Mouse (Mus musculus): ENCODE data around the gene Pnrc1. TPM values are rescaled to one million over a fixed set of nuclear protein-coding genes. Genes with fewer than 3 reads are reported as not detected.

The Pnrc1 gene
- polyA plus RNA-seq, 1 experiment from 2014 or later, result 85.5 TPM

DNA sequence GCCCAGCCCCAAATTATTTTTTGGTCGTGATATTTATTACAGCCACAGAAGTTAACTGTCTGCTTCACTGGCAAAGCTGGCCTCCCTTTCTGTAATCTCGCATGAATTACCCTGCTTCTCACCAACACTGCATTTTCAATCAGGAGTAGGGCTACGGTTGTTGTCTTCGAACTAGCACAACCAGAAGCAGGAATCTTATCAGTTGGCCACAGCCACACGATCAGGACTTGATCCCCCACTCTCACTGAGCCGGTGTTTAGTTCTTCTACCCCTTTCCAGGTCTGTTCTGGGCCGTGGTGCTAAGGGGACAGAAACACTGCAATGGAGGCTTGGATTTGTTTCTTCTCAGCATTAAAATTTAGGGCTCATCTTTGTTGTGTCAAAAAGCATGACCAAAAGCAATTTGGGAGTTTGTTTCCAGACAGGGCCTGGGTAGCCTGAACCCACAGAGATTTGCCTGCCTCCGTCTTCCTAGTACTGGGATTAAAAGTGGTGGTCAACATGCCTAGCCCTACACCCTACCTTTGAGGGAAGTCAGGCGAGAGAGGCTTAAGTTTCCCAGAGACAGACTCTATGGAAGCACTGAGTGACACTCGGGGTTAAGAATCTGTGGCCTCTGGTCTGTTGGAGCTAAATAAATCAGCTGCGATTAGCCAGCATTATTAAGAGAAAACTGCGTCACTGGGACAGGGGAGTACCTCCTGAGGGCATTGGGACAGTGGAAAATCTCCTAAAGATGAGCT, 46.8 kb downstream of the Pnrc1 start:
- Histone ChIP-seq H3K27ac (ENCODE audit: low read depth, low read length) (no peak overlapping the region), H3K9me3 (replicated peaks; ENCODE audit: control insufficient read depth, low read length) (no peaks in the 10 kb centered on the region), H3K36me3 (ENCODE audit: control insufficient read depth, insufficient read depth, low read length) (peaks cover 19% of the 10 kb centered on the region), H3K4me3 (ENCODE audit: low read depth, low read length) (no peak overlapping the region), H3K9ac (ENCODE audit: low read depth, low read length) (no peak overlapping the region), H3K27me3 (ENCODE audit: control insufficient read depth, insufficient read depth, low read length) (no peaks in the 10 kb centered on the region), H3K4me1 (ENCODE audit: control insufficient read depth, insufficient read depth, low read length) (peaks cover 5% of the 10 kb centered on the region; the same call in 1 of the 2 replicates), H3K4me2 (no peak overlapping the region)
- WGBS (ENCODE audit: insufficient replicate concordance), result 69% methylated on average over 12 of the region's 12 CpGs
- ATAC-seq (replicated peaks; ENCODE audit: insufficient number of reproducible peaks, low FRiP score, low TSS enrichment), result no peak

DNA sequence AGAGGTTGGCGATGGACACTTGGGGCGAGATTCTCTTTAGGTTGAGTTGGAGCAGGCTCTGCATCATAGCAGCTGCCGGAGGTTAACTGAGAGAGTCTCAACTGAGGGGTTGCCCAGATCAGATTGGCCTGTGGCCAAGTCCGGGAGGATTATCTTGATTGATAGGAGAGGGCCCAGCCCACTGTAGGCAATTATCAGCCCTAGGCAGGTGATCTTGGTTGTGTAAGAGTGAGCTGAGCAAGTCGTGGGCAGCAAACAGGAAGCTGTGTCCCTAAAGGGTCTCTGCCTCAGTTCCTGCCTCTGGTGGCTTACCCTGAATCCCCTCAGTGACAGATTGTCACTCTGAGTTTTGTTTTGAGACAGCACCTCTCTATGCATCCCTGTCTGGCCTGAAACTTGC, 47.4 kb downstream of the Pnrc1 start:
- Histone ChIP-seq H3K9me3 (replicated peaks; ENCODE audit: control insufficient read depth, low read length) (no peaks in the 10 kb centered on the region), H3K36me3 (ENCODE audit: control insufficient read depth, insufficient read depth, low read length) (peaks cover 19% of the 10 kb centered on the region), H3K4me3 (ENCODE audit: low read depth, low read length) (no peak overlapping the region), H3K27me3 (ENCODE audit: control insufficient read depth, insufficient read depth, low read length) (no peaks in the 10 kb centered on the region), H3K4me2 (no peak overlapping the region), H3K27ac (ENCODE audit: low read depth, low read length) (no peak overlapping the region), H3K4me1 (ENCODE audit: control insufficient read depth, insufficient read depth, low read length) (peaks cover 5% of the 10 kb centered on the region; the same call in 1 of the 2 replicates), H3K9ac (ENCODE audit: low read depth, low read length) (no peak overlapping the region)
- WGBS (ENCODE audit: insufficient replicate concordance), result 58% methylated on average over 5 of the region's 5 CpGs
- no peak for ATAC-seq (replicated peaks; ENCODE audit: insufficient number of reproducible peaks, low FRiP score, low TSS enrichment)

GRCm38 (mm10) chr4:33230881-33231280, 59.1 kb downstream of the Pnrc1 start:
- no peak overlapping the region for H3K9ac ChIP-seq (ENCODE audit: low read depth, low read length)
- no peak overlapping the region for H3K4me2 ChIP-seq
- H3K9me3 ChIP-seq (replicated peaks; ENCODE audit: control insufficient read depth, low read length), result no peaks in the 10 kb centered on the region
- 89% methylated on average over 18 of the region's 18 CpGs for WGBS (ENCODE audit: insufficient replicate concordance)
- H3K27ac ChIP-seq (ENCODE audit: low read depth, low read length), result no peak overlapping the region
- no peak for ATAC-seq (replicated peaks; ENCODE audit: insufficient number of reproducible peaks, low FRiP score, low TSS enrichment)
- H3K36me3 ChIP-seq (ENCODE audit: control insufficient read depth, insufficient read depth, low read length), result no peaks in the 10 kb centered on the region
- H3K27me3 ChIP-seq (ENCODE audit: control insufficient read depth, insufficient read depth, low read length), result no peaks in the 10 kb centered on the region
- no peak overlapping the region for H3K4me3 ChIP-seq (ENCODE audit: low read depth, low read length)
- no peaks in the 10 kb centered on the region for H3K4me1 ChIP-seq (ENCODE audit: control insufficient read depth, insufficient read depth, low read length)

- H3K27me3 ChIP-seq (ENCODE audit: control insufficient read depth, insufficient read depth, low read length), result no peaks in the 10 kb centered on the region
- no peaks in the 10 kb centered on the region for H3K9me3 ChIP-seq (replicated peaks; ENCODE audit: control insufficient read depth, low read length)
- no peak overlapping the region for H3K4me3 ChIP-seq (ENCODE audit: low read depth, low read length)
- WGBS (ENCODE audit: insufficient replicate concordance), result 82% methylated on average over 4 of the region's 4 CpGs
- H3K4me1 ChIP-seq (ENCODE audit: control insufficient read depth, insufficient read depth, low read length), result no peaks in the 10 kb centered on the region
- no peak for ATAC-seq (replicated peaks; ENCODE audit: insufficient number of reproducible peaks, low FRiP score, low TSS enrichment)
- no peak overlapping the region for H3K9ac ChIP-seq (ENCODE audit: low read depth, low read length)
- no peaks in the 10 kb centered on the region for H3K36me3 ChIP-seq (ENCODE audit: control insufficient read depth, insufficient read depth, low read length)
- H3K27ac ChIP-seq (ENCODE audit: low read depth, low read length), result no peak overlapping the region
- H3K4me2 ChIP-seq, result no peak overlapping the region
Measured at GRCm38 (mm10) chr4:33229639-33230038, 60.3 kb downstream of the Pnrc1 start.

GRCm38 (mm10) chr4:33227164-33227563, 62.8 kb downstream of the Pnrc1 start:
- ATAC-seq (replicated peaks; ENCODE audit: insufficient number of reproducible peaks, low FRiP score, low TSS enrichment), result no peak
- Histone ChIP-seq H3K27ac (ENCODE audit: low read depth, low read length) (no peak overlapping the region), H3K9ac (ENCODE audit: low read depth, low read length) (no peak overlapping the region), H3K4me3 (ENCODE audit: low read depth, low read length) (no peak overlapping the region), H3K36me3 (ENCODE audit: control insufficient read depth, insufficient read depth, low read length) (no peaks in the 10 kb centered on the region), H3K9me3 (replicated peaks; ENCODE audit: control insufficient read depth, low read length) (no peaks in the 10 kb centered on the region), H3K4me1 (ENCODE audit: control insufficient read depth, insufficient read depth, low read length) (no peaks in the 10 kb centered on the region), H3K4me2 (no peak overlapping the region), H3K27me3 (ENCODE audit: control insufficient read depth, insufficient read depth, low read length) (no peaks in the 10 kb centered on the region)
- WGBS (ENCODE audit: insufficient replicate concordance), result 81% methylated on average over 7 of the region's 7 CpGs

- no peak overlapping the region for H3K27ac ChIP-seq (ENCODE audit: low read depth, low read length)
- no peak overlapping the region for H3K9ac ChIP-seq (ENCODE audit: low read depth, low read length)
- H3K4me2 ChIP-seq, result no peak overlapping the region
- no peaks in the 10 kb centered on the region for H3K27me3 ChIP-seq (ENCODE audit: control insufficient read depth, insufficient read depth, low read length)
- ATAC-seq (replicated peaks; ENCODE audit: insufficient number of reproducible peaks, low FRiP score, low TSS enrichment), result no peak
- WGBS (ENCODE audit: insufficient replicate concordance), result 74% methylated on average over 7 of the region's 7 CpGs
- no peak overlapping the region for H3K4me3 ChIP-seq (ENCODE audit: low read depth, low read length)
- no peaks in the 10 kb centered on the region for H3K4me1 ChIP-seq (ENCODE audit: control insufficient read depth, insufficient read depth, low read length)
- H3K36me3 ChIP-seq (ENCODE audit: control insufficient read depth, insufficient read depth, low read length), result no peaks in the 10 kb centered on the region
- no peaks in the 10 kb centered on the region for H3K9me3 ChIP-seq (replicated peaks; ENCODE audit: control insufficient read depth, low read length)
Measured at GRCm38 (mm10) chr4:33224003-33224675, 65.8 kb downstream of the Pnrc1 start.

DNA sequence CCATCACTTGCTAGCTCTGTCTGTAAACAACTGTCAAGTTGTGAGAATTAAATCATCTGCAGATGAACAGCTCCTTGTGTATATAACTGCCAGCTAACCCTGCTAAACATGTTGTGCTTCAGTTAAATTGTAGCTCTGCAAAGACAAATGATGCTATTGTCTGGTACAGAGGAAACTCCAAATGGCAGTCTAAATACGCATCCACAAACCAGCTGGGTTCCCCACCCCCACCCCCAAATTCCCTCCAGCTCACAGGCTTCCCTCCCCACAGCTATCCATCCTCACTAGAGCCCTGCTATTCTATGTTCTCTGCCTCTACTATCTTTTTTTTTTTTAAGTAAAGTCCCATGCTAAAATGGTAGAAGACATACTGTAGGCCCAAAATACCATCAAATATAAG, 68.1 kb downstream of the Pnrc1 start:
- no peaks in the 10 kb centered on the region for H3K9me3 ChIP-seq (replicated peaks; ENCODE audit: control insufficient read depth, low read length)
- H3K27ac ChIP-seq (ENCODE audit: low read depth, low read length), result no peak overlapping the region
- no peak for ATAC-seq (replicated peaks; ENCODE audit: insufficient number of reproducible peaks, low FRiP score, low TSS enrichment)
- WGBS (ENCODE audit: insufficient replicate concordance), result 61% methylated on average over 1 of the region's 1 CpGs
- H3K4me2 ChIP-seq, result no peak overlapping the region
- H3K27me3 ChIP-seq (ENCODE audit: control insufficient read depth, insufficient read depth, low read length), result no peaks in the 10 kb centered on the region
- no peaks in the 10 kb centered on the region for H3K4me1 ChIP-seq (ENCODE audit: control insufficient read depth, insufficient read depth, low read length)
- H3K4me3 ChIP-seq (ENCODE audit: low read depth, low read length), result no peak overlapping the region
- no peak overlapping the region for H3K9ac ChIP-seq (ENCODE audit: low read depth, low read length)
- H3K36me3 ChIP-seq (ENCODE audit: control insufficient read depth, insufficient read depth, low read length), result no peaks in the 10 kb centered on the region

GRCm38 (mm10) chr4:33208881-33209841, 80.8 kb downstream of the Pnrc1 start, which contains the start of gene Srsf12:
Srsf12 (plus strand) TSS chr4:33208991.
- WGBS (ENCODE audit: insufficient replicate concordance), result 3% methylated on average over 62 of the region's 65 CpGs

More at GRCm38 (mm10) chr4:33208881-33209841, 80.8 kb downstream of the Pnrc1 start, which contains the start of gene Srsf12:
- H3K27me3 ChIP-seq (ENCODE audit: control insufficient read depth, insufficient read depth, low read length), result peaks cover 4% of the 10 kb centered on the region; the same call in 1 of the 2 replicates
- peaks cover 6% of the 10 kb centered on the region for H3K4me1 ChIP-seq (ENCODE audit: control insufficient read depth, insufficient read depth, low read length)
- H3K4me2 ChIP-seq, result peak within 1 kb of the TSS; percentile 100
- peak within 1 kb of the TSS; percentile 73 for H3K4me3 ChIP-seq (ENCODE audit: low read depth, low read length)
- H3K36me3 ChIP-seq (ENCODE audit: control insufficient read depth, insufficient read depth, low read length), result no peaks in the 10 kb centered on the region
- H3K9me3 ChIP-seq (replicated peaks; ENCODE audit: control insufficient read depth, low read length), result no peaks in the 10 kb centered on the region
- H3K9ac ChIP-seq (ENCODE audit: low read depth, low read length), result peak within 1 kb of the TSS; percentile 75
- peak; percentile 39 for ATAC-seq (replicated peaks; ENCODE audit: insufficient number of reproducible peaks, low FRiP score, low TSS enrichment)
- H3K27ac ChIP-seq (ENCODE audit: low read depth, low read length), result no peak within 1 kb of the TSS
